Mouse (Mus musculus) monocyte, adult 2 months (primary cell): ENCODE results near the gene B4galt5.

ENCODE experiments used
- DNase-seq, 2 experiments: peaks; one replicate each; pipeline ENCODE4 v3.0.0; 2022; ENCODE audit warnings: low spot score in 2 of 2, low read depth in 1 of 2

B4galt5 gene

DNA sequence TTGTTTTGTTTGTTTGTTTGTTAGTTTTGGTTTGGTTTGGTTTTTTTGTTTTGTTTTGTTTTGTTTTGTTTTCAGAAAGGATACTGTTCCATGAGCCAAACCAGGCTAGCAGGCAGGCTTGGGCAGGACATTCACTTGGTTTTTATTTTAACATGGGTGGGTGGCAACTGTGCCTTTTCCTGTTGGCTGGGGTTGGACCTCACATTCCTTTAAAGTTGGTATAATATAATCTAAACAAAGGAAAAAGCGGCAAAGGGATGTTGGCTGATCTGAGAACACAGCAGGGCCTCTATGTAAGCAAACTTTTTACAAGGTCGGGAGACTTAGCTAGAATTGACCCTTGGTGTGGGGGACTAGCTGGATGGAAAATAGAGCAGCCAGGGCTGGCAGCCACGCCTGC is 91.2 kb downstream of the B4galt5 start:
- DNase-seq, result no peak

DNA sequence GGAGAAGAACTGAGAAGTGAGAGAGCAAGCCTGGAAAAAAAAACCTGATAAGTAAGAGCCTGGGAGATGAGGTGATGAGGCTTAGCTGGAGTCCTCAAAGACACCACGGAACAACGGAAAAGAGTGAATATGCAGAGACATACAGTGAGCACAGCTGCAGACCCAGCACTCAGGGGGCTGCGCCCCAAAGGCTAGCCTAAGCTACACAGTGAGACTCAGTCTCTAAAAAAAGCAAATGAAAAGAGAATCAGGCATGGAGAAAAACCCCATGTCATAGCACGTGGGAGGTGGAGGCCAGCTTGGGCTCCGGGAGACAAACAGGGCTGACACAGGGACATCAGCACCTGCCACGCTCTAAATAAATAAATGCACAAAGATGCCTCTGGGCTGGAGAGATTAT is 94.2 kb downstream of the B4galt5 start:
- DNase-seq, result no peak

DNA sequence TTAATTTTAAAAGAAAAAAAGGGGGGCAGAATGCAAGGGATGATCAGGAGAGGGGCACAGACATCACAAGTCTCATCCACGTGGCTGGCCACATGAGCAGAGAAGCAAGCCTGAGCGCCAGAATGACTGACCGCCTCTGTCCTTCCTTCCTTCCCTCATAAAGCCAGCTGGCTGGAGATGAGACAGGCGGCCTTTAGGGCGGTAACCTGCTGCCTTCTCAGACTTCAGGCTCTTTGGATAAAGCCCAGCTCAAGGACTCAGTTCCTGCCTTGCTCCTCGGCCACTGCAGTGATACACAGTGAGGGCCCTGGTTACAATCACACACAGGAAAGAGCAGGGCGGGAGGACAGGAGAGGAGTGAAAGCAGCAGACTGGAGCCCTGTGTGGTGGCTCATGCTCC is 94.8 kb downstream of the B4galt5 start:
- no peak for DNase-seq

DNA sequence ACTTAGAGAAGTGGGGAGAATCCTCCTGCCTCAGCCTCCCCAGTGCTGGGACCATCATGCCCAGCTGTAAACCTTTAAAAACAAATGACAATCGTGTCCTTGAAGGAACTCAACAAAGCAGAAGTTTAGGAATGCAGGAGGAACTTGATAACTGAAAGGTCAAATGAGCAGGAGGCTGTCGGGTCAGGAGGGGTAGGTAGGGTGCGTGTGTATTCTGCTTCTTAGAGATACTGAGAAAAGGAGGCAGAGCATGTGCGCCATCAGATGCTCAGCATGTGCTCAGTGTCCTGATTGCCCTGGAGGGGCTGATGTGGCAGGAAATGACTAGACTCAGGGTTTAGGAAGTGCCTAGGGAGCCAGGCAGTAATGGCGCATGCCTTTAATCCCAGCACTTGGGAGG is 95.5 kb downstream of the B4galt5 start:
- DNase-seq, result no peak

DNA sequence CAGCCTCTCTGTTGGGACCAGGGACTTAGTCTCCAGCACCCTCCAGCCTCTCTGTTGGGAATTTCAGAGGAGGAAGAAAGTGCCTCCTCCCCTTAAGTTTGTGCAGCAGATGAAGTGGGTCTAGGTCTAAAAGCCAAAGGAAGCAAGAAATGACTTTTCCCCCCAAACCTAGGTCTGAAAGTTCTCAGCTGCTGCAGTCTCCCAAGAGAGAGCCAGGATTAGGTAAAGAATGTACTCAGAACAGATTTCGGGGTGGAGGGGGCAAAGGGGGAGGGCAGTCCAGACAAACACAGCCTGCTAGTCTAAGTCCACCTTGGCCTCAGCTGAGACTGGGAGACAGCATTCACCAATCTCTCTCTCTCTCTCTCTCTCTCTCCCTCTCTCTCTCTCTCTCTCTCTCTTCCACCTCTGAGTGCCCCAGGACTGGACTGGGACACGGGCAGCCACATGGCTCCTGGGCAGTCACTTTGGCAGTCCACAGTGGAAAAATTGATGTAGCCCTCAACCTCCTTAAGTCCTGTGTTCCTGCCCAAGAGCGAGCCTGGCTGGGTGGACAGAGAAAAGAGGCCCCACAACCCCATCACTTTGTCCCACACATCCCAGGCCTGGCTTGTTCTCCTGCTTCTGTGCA is 96.8 kb downstream of the B4galt5 start:
- DNase-seq, result no peak

DNA sequence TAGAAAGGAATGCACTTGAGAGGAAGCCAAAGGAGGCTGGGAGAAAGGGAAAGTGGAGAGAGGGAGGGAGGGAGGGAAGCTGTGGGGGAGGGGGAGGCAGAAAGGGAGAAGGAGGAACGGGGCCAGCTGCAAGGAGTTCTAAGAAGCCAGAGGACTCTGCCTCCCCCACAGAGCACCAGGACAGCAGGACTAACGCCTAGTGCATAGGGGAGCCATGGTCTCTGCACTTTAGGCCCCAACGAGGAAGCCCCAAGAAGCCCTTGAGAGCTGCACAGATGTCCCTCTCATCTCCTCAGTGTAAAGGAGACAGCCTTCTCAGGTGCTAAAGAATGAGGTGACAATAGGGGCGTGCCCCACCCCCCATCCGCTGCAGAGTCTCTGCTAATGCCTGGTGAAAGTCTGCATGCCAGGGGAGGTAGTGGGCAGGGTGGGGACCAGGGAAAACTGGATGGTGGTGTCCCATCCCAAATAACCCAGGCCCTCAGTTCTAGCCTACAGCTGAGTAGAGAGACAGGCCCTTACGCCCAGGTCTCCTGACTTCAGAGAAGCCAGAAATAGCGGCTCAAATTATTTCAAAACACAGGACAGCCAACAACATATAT is 98.1 kb downstream of the B4galt5 start:
- DNase-seq, result no peak

DNA sequence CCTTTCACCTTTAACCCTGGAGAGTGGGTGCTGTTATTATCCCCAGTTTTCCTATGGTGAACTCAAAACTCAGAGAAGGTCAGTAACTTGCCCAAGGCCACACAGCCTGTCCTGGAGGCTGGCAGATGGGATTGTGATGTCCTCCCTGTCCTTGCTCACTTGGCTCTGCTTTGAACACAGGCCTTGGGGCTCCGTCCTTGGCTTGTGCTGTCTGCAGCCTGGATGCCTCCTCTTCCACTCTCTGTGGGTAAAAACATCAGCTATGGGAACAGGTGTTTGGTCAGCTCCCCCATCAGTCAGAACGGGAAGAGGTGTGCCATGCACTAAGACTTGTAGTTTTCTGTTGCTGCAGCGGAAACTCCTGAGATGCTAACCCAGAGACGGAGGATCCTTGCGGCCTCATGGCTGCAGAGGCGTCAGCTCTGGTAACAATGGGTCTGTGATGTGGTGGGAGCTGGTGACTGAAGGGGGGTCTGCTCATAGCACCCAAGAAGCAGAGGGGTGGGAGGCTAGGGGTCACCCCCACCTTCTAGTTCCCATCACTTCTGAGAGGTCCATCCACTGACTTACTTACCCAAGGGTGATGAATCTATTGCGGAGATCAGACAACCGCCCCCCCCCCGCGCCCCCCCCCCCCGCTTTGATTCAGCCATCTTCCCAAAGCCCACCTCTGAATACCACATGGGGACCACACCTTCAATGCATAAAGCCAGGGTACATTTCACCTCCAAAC is 98.8 kb downstream of the B4galt5 start:
- no peak for DNase-seq

DNA sequence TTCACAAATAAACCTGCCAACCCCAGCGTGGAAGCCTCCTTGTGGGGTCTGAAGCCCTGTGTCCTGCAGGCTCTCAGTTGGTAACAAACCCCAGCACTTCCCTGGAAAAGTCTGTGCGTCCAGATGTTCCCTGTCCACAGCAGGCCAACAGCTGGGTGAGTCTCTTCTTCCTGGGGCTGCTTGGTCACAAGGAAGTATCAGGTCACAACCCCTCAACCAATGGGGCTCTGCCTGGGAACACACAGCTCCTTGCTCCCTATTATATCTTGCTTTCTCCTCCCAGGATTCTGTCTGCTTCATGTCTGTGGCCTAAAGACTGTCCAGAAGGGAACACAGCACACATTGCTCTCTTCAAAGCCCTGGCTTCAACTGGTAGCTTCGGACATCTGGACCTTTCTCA is 99.4 kb downstream of the B4galt5 start:
- DNase-seq, result no peak
